Mouse (Mus musculus): ENCODE results near the gene Uchl4.

Gene Uchl4

GRCm38 (mm10) chr9:64273757-64274156 lies 38.8 kb downstream of the Uchl4 start:
- DNase-seq (ENCODE audit: low spot score in 2 of 2) = no peak

GRCm38 (mm10) chr9:64274291-64274690 lies 39.3 kb downstream of the Uchl4 start:
- no peak for DNase-seq (ENCODE audit: low spot score in 2 of 2)

- peak in 1 of 2 experiments; percentile 20 for DNase-seq (ENCODE audit: low spot score in 2 of 2)
Measured at GRCm38 (mm10) chr9:64274919-64275318, 39.9 kb downstream of the Uchl4 start.

- DNase-seq (ENCODE audit: low spot score in 2 of 2) = peak; percentile 50 to 74
Measured at GRCm38 (mm10) chr9:64277706-64278105, 42.7 kb downstream of the Uchl4 start.

GRCm38 (mm10) chr9:64278665-64279310 lies 43.8 kb downstream of the Uchl4 start:
- DNase-seq (ENCODE audit: low spot score in 2 of 2) = no peak

- DNase-seq (ENCODE audit: low spot score in 2 of 2) = peak; percentile 93 to 97
Measured at GRCm38 (mm10) chr9:64281105-64281780, 46.2 kb downstream of the Uchl4 start, which contains the start of gene Tipin. TSS of gene Tipin (plus strand) at chr9:64281581.

GRCm38 (mm10) chr9:64281781-64282178 lies 46.8 kb downstream of the Uchl4 start:
- DNase-seq (ENCODE audit: low spot score in 2 of 2) = no peak

GRCm38 (mm10) chr9:64282404-64282987 lies 47.5 kb downstream of the Uchl4 start:
- no peak for DNase-seq (ENCODE audit: low spot score in 2 of 2)

Measured in thymus, postnatal 10 days (tissue).